Mouse (Mus musculus): ENCODE results near the gene Lman2. TPM values are rescaled to one million over a fixed set of nuclear protein-coding genes. Genes with fewer than 3 reads are reported as not detected.
A peak's percentile ranks its signal among the peaks of the same experiment; 100 is the strongest.

The Lman2 gene
- polyA plus RNA-seq, 1 experiment from 2014 or later = 45.0 TPM

DNA sequence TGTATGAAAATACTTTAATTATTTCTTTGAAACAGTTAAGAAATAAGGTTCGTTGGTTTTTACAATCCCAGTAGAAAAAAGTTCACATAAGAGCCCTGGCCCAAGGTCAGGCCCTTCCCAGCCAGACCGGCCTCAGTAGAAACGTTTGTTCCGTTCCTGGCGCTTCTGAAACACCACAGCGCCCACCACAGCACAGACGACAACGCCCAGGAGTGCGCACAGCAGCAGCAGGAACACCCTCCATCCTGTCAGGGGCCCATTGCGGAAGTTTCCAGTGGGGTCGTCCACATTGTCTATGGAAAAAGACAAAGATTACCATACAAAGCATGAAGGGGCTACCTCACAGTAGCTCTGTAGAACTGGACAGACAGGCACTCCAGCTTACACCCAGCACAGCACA lies 15.8 kb downstream of the Lman2 start:
- Histone ChIP-seq H3K4me2 (ENCODE audit: low read length) (no peak overlapping the region), H3K9me3 (replicated peaks; ENCODE audit: control insufficient read depth, low read length) (no peaks in the 10 kb centered on the region), H3K27me3 (replicated peaks; ENCODE audit: control insufficient read depth, insufficient read depth, low read length) (no peaks in the 10 kb centered on the region), H3K4me1 (ENCODE audit: control insufficient read depth, insufficient read depth, low read length) (no peaks in the 10 kb centered on the region), H3K36me3 (ENCODE audit: control insufficient read depth, insufficient read depth, low read length) (peaks cover 80% of the 10 kb centered on the region), H3K4me3 (ENCODE audit: low read depth, low read length) (no peak overlapping the region), H3K27ac (ENCODE audit: low read depth, low read length) (no peak overlapping the region), H3K9ac (ENCODE audit: low read length) (no peak overlapping the region)
- ATAC-seq (no peak), DNase-seq (ENCODE audit: low spot score) (no peak)
- 84% methylated on average over 11 of the region's 11 CpGs for WGBS

DNA sequence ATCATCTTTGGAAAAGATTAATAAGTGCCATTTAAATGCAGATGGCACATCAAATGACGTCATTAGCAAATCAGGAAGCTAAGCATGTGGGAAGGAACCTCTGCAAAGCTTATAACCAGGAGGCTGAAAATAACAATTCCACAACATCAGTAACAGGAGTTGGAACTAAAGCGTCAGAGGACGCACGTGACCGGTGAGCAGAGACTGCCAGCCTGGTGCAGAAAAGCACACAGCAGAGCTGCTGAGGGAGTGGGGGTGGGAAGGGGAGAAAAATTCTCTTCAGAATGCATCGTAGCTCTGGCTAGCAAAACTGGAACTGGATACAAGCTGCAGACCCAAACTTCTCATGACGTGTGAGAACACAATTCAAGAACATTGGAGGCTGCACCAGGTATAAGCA lies 18.3 kb downstream of the Lman2 start:
- Histone ChIP-seq H3K9me3 (replicated peaks; ENCODE audit: control insufficient read depth, low read length) (no peaks in the 10 kb centered on the region), H3K9ac (ENCODE audit: low read length) (no peak overlapping the region), H3K36me3 (ENCODE audit: control insufficient read depth, insufficient read depth, low read length) (peaks cover 58% of the 10 kb centered on the region), H3K27me3 (replicated peaks; ENCODE audit: control insufficient read depth, insufficient read depth, low read length) (no peaks in the 10 kb centered on the region), H3K4me3 (ENCODE audit: low read depth, low read length) (no peak overlapping the region), H3K4me1 (ENCODE audit: control insufficient read depth, insufficient read depth, low read length) (no peaks in the 10 kb centered on the region), H3K27ac (ENCODE audit: low read depth, low read length) (no peak overlapping the region), H3K4me2 (ENCODE audit: low read length) (no peak overlapping the region)
- ATAC-seq (no peak), DNase-seq (ENCODE audit: low spot score) (no peak)
- 88% methylated on average over 7 of the region's 7 CpGs for WGBS

DNA sequence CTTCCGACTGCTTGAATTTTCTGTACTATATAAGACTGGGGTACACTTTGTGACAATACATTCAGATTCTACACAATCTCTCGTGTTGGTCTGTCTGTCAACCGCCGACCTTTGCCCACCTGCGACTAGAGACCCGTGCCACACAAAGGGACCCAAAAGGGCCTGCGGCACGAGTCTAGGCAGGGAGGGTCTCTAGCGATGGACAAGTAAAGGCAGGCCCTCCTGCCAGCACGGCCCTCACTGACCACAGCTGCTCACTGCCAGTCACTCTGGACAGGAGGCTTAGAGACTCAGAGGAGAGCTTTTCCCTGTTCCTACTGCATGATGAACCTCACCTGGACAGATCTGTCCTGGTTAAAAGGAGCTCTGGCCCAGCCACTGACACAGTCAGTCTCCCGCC lies 20.1 kb downstream of the Lman2 start:
- ATAC-seq (no peak), DNase-seq (ENCODE audit: low spot score) (no peak)
- Histone ChIP-seq H3K27ac (ENCODE audit: low read depth, low read length) (no peak overlapping the region), H3K9me3 (replicated peaks; ENCODE audit: control insufficient read depth, low read length) (no peaks in the 10 kb centered on the region), H3K4me3 (ENCODE audit: low read depth, low read length) (no peak overlapping the region), H3K36me3 (ENCODE audit: control insufficient read depth, insufficient read depth, low read length) (peaks cover 40% of the 10 kb centered on the region), H3K27me3 (replicated peaks; ENCODE audit: control insufficient read depth, insufficient read depth, low read length) (no peaks in the 10 kb centered on the region), H3K4me2 (ENCODE audit: low read length) (no peak overlapping the region), H3K9ac (ENCODE audit: low read length) (no peak overlapping the region), H3K4me1 (ENCODE audit: control insufficient read depth, insufficient read depth, low read length) (no peaks in the 10 kb centered on the region)
- 39% methylated on average over 11 of the region's 11 CpGs for WGBS

GRCm38 (mm10) chr13:55339259-55339658 lies 23.3 kb downstream of the Lman2 start:
- Histone ChIP-seq H3K9me3 (replicated peaks; ENCODE audit: control insufficient read depth, low read length) (no peaks in the 10 kb centered on the region), H3K27ac (ENCODE audit: low read depth, low read length) (no peak overlapping the region), H3K4me1 (ENCODE audit: control insufficient read depth, insufficient read depth, low read length) (no peaks in the 10 kb centered on the region), H3K4me2 (ENCODE audit: low read length) (no peak overlapping the region), H3K36me3 (ENCODE audit: control insufficient read depth, insufficient read depth, low read length) (peaks cover 8% of the 10 kb centered on the region), H3K27me3 (replicated peaks; ENCODE audit: control insufficient read depth, insufficient read depth, low read length) (no peaks in the 10 kb centered on the region), H3K4me3 (ENCODE audit: low read depth, low read length) (no peak overlapping the region), H3K9ac (ENCODE audit: low read length) (no peak overlapping the region)
- WGBS = 35% methylated on average over 2 of the region's 2 CpGs
- ATAC-seq (no peak), DNase-seq (ENCODE audit: low spot score) (no peak)

DNA sequence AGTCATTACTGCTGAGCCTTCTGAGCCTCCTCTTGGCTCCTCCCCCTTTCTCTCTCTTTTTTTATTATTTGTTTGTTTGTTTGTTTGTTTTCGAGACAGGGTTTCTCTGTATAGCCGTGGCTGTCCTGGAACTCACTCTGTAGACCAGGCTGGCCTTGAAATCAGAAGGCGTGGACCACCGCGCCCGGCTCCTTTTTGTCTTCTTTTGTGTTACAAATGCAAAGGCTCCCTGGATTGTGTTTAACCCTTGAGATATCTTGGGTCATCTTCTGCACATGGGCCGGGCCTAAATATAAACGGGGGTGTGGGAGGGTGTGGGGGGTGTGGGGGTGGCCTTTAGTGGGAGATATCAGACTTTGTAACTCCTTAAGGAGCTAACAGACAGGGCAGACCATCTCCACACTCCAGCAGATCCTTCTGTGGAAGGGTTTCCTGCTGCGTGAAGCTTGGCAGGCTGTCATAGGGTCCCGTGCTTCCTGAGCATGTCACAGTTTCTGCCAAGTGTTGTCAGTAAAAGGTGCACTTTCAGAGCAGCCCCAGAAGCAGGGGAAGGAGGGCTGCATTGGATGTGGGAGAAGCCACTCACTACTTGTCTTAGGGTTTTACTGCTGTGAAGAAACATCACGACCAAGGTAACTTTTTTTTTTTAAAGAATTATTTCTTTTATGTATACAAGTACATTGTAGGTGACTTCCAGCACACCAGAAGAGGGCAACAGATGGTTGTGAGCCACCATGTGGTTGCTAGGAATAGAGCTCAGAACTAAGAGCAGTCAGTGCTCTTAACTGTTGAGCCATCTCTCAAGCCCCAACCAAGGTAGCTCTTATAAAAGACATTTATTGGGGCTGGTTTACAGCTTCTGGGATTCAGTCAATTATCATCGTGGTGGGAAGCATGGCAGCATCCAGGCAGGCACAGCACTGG lies 24.2 kb downstream of the Lman2 start:
- H3K27me3 ChIP-seq (replicated peaks; ENCODE audit: control insufficient read depth, insufficient read depth, low read length) = no peaks in the 10 kb centered on the region
- no peak for ATAC-seq
- no peak overlapping the region for H3K9ac ChIP-seq (ENCODE audit: low read length)
- no peak overlapping the region for H3K4me2 ChIP-seq (ENCODE audit: low read length)
- 67% methylated on average over 12 of the region's 12 CpGs for WGBS
- H3K4me1 ChIP-seq (ENCODE audit: control insufficient read depth, insufficient read depth, low read length) = no peaks in the 10 kb centered on the region
- no peak overlapping the region for H3K27ac ChIP-seq (ENCODE audit: low read depth, low read length)
- no peaks in the 10 kb centered on the region for H3K36me3 ChIP-seq (ENCODE audit: control insufficient read depth, insufficient read depth, low read length)
- no peak overlapping the region for H3K4me3 ChIP-seq (ENCODE audit: low read depth, low read length)
- H3K9me3 ChIP-seq (replicated peaks; ENCODE audit: control insufficient read depth, low read length) = no peaks in the 10 kb centered on the region
- DNase-seq (ENCODE audit: low spot score) = peak; percentile 42

GRCm38 (mm10) chr13:55337341-55337975 lies 25.1 kb downstream of the Lman2 start:
- H3K27ac ChIP-seq (ENCODE audit: low read depth, low read length) = no peak overlapping the region
- no peaks in the 10 kb centered on the region for H3K27me3 ChIP-seq (replicated peaks; ENCODE audit: control insufficient read depth, insufficient read depth, low read length)
- H3K9me3 ChIP-seq (replicated peaks; ENCODE audit: control insufficient read depth, low read length) = no peaks in the 10 kb centered on the region
- no peak overlapping the region for H3K9ac ChIP-seq (ENCODE audit: low read length)
- DNase-seq (ENCODE audit: low spot score) = no peak
- H3K4me2 ChIP-seq (ENCODE audit: low read length) = no peak overlapping the region
- H3K36me3 ChIP-seq (ENCODE audit: control insufficient read depth, insufficient read depth, low read length) = no peaks in the 10 kb centered on the region
- H3K4me1 ChIP-seq (ENCODE audit: control insufficient read depth, insufficient read depth, low read length) = no peaks in the 10 kb centered on the region
- 79% methylated on average over 10 of the region's 10 CpGs for WGBS
- ATAC-seq = no peak
- H3K4me3 ChIP-seq (ENCODE audit: low read depth, low read length) = no peak overlapping the region

- no peaks in the 10 kb centered on the region for H3K9me3 ChIP-seq (replicated peaks; ENCODE audit: control insufficient read depth, low read length)
- peaks cover 2% of the 10 kb centered on the region; the same call in 1 of the 2 replicates for H3K4me1 ChIP-seq (ENCODE audit: control insufficient read depth, insufficient read depth, low read length)
- no peak overlapping the region for H3K27ac ChIP-seq (ENCODE audit: low read depth, low read length)
- no peaks in the 10 kb centered on the region for H3K36me3 ChIP-seq (ENCODE audit: control insufficient read depth, insufficient read depth, low read length)
- no peak overlapping the region for H3K9ac ChIP-seq (ENCODE audit: low read length)
- H3K4me3 ChIP-seq (ENCODE audit: low read depth, low read length) = no peak overlapping the region
- no peak overlapping the region for H3K4me2 ChIP-seq (ENCODE audit: low read length)
- H3K27me3 ChIP-seq (replicated peaks; ENCODE audit: control insufficient read depth, insufficient read depth, low read length) = no peaks in the 10 kb centered on the region
- ATAC-seq = no peak
- DNase-seq (ENCODE audit: low spot score) = no peak
- WGBS = 82% methylated on average over 4 of the region's 4 CpGs
These were observed 26.9 kb downstream of the Lman2 start for GRCm38 (mm10) chr13:55335701-55336100.

- no peaks in the 10 kb centered on the region for H3K9me3 ChIP-seq (replicated peaks; ENCODE audit: control insufficient read depth, low read length)
- H3K4me3 ChIP-seq (ENCODE audit: low read depth, low read length) = no peak overlapping the region
- no peaks in the 10 kb centered on the region; the same call in 1 of the 2 replicates for H3K36me3 ChIP-seq (ENCODE audit: control insufficient read depth, insufficient read depth, low read length)
- no peak overlapping the region for H3K4me2 ChIP-seq (ENCODE audit: low read length)
- ATAC-seq (no peak), DNase-seq (ENCODE audit: low spot score) (no peak)
- 83% methylated on average over 3 of the region's 3 CpGs for WGBS
- no peak overlapping the region for H3K9ac ChIP-seq (ENCODE audit: low read length)
- H3K27me3 ChIP-seq (replicated peaks; ENCODE audit: control insufficient read depth, insufficient read depth, low read length) = no peaks in the 10 kb centered on the region
- H3K4me1 ChIP-seq (ENCODE audit: control insufficient read depth, insufficient read depth, low read length) = peaks cover 19% of the 10 kb centered on the region
- H3K27ac ChIP-seq (ENCODE audit: low read depth, low read length) = no peak overlapping the region
These were observed 30.3 kb downstream of the Lman2 start for GRCm38 (mm10) chr13:55332331-55332730.
